Mouse (Mus musculus): ENCODE results near the gene 6430628N08Rik. TPM values are rescaled to one million over a fixed set of nuclear protein-coding genes. Genes with fewer than 3 reads are reported as not detected.
A peak's percentile ranks its signal among the peaks of the same experiment; 100 is the strongest.

6430628N08Rik gene
- polyA plus RNA-seq, 1 experiment from 2014 or later = 0.20 TPM

- Histone ChIP-seq H3K27ac (replicated peaks) (no peak overlapping the region), H3K9ac (replicated peaks) (no peak overlapping the region), H3K4me1 (no peaks in the 10 kb centered on the region), H3K4me3 (no peak overlapping the region), H3K4me2 (replicated peaks) (no peak overlapping the region), H3K27me3 (peaks cover 16% of the 10 kb centered on the region), H3K36me3 (no peaks in the 10 kb centered on the region), H3K9me3 (no peaks in the 10 kb centered on the region)
- ATAC-seq (replicated peaks) = no peak
- WGBS = 70% methylated on average over 16 of the region's 16 CpGs
Observed at GRCm38 (mm10) chr4:115923262-115923880, 32.9 kb downstream of the 6430628N08Rik start.

GRCm38 (mm10) chr4:115927637-115928036, 37.2 kb downstream of the 6430628N08Rik start:
- Histone ChIP-seq H3K4me3 (no peak overlapping the region), H3K27ac (replicated peaks) (no peak overlapping the region), H3K4me2 (replicated peaks) (no peak overlapping the region), H3K4me1 (no peaks in the 10 kb centered on the region), H3K9ac (replicated peaks) (no peak overlapping the region), H3K36me3 (no peaks in the 10 kb centered on the region), H3K27me3 (peaks cover 41% of the 10 kb centered on the region), H3K9me3 (no peaks in the 10 kb centered on the region)
- no peak for ATAC-seq (replicated peaks)
- 72% methylated on average over 7 of the region's 7 CpGs for WGBS

- H3K27ac ChIP-seq (replicated peaks) = no peak overlapping the region
- WGBS = 48% methylated on average over 13 of the region's 13 CpGs
- H3K4me2 ChIP-seq (replicated peaks) = no peak overlapping the region
- H3K9me3 ChIP-seq = no peaks in the 10 kb centered on the region
- H3K36me3 ChIP-seq = no peaks in the 10 kb centered on the region
- peaks cover 2% of the 10 kb centered on the region for H3K4me1 ChIP-seq
- H3K4me3 ChIP-seq = no peak overlapping the region
- H3K27me3 ChIP-seq = peaks cover 77% of the 10 kb centered on the region
- H3K9ac ChIP-seq (replicated peaks) = no peak overlapping the region
- ATAC-seq (replicated peaks) = no peak
Observed at GRCm38 (mm10) chr4:115931556-115932088, 41.2 kb downstream of the 6430628N08Rik start.

GRCm38 (mm10) chr4:115935835-115936581, 45.5 kb downstream of the 6430628N08Rik start:
- Histone ChIP-seq H3K27ac (replicated peaks) (no peak overlapping the region), H3K27me3 (peaks cover 90% of the 10 kb centered on the region), H3K4me3 (no peak overlapping the region), H3K9me3 (no peaks in the 10 kb centered on the region), H3K4me1 (peaks cover 17% of the 10 kb centered on the region), H3K9ac (replicated peaks) (no peak overlapping the region), H3K36me3 (no peaks in the 10 kb centered on the region), H3K4me2 (replicated peaks) (no peak overlapping the region)
- 1% methylated on average over 36 of the region's 36 CpGs for WGBS
- no peak for ATAC-seq (replicated peaks)

DNA sequence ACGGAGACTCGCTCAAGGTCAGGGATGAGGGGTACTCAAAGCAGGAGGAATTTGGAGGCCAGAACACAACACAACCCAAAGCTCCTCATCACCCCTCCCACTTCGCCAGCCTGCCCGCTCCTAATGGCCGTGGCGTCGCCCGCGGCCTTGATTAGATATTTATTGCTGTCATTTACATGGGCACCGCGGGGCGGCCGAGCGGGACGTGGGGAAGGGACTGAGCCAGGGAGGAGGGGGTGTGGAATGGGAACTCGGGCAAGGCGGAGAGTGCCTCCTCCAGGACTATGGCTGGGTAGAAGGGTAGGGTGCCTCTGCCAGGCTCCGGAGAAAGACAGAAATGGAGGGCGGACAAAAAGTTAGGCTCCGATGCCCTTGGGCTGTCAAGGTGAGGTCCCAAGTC, 46.2 kb downstream of the 6430628N08Rik start:
- Histone ChIP-seq H3K9me3 (no peaks in the 10 kb centered on the region), H3K4me1 (peaks cover 17% of the 10 kb centered on the region), H3K9ac (replicated peaks) (no peak overlapping the region), H3K36me3 (no peaks in the 10 kb centered on the region), H3K27me3 (peaks cover 91% of the 10 kb centered on the region), H3K4me3 (no peak overlapping the region), H3K4me2 (replicated peaks) (no peak overlapping the region), H3K27ac (replicated peaks) (no peak overlapping the region)
- ATAC-seq (replicated peaks) = no peak
- under 1% methylated on average over 20 of the region's 20 CpGs for WGBS

DNA sequence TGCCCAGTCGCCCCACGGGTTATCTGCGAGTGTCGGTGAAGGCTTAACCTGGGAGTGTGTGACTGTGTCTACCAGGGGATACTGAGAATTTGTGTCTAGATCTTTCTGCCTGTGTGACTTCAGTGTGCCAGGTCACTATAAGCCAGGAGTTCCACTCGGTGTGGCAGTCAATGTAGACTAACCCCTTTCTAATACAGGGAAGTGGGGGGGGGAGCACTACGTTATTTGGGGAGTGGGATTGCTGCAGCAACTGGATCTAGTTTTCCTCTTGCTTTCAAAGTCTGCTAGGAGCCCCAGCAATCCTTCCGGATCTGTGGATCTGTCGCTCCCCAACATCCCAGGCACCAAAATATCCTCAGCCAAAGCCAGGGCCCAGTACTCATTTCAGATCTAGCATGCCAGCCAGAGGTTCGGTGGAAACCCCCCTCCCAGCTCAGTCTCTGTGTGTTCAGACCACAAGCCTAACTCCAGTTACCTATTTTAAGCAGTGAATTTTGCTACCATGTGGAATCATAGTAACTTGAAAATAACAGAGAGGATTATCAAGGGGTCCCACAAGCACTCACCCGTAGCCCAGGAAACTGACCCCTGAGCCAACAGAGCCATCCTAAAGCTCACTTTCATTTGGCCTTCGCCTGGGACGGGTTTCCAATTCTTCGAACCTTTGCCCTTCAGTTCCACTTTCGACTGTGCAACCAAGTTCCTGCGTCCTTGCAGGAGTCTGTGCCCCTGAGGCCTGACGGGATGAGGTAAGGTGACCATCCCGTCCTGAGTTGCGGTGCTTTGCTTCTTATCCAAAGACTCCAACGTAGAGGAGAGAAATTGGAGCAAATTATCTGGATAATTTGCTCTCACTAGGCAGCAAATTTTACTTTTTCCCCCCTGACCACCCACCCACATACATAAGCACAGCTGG, 46.9 kb downstream of the 6430628N08Rik start:
- Histone ChIP-seq H3K4me2 (replicated peaks) (no peak overlapping the region), H3K4me1 (peaks cover 17% of the 10 kb centered on the region), H3K36me3 (no peaks in the 10 kb centered on the region), H3K9me3 (no peaks in the 10 kb centered on the region), H3K27me3 (peaks cover 91% of the 10 kb centered on the region), H3K9ac (replicated peaks) (no peak overlapping the region), H3K27ac (replicated peaks) (no peak overlapping the region), H3K4me3 (no peak overlapping the region)
- ATAC-seq (replicated peaks) = no peak
- WGBS = 5% methylated on average over 19 of the region's 19 CpGs

- Histone ChIP-seq H3K4me2 (replicated peaks) (0 out of 2 replicates have a peak overlapping the region, but pooled peaks have one; percentile 43), H3K27me3 (peaks cover 91% of the 10 kb centered on the region), H3K27ac (replicated peaks) (no peak overlapping the region), H3K4me3 (peak overlapping the region; percentile 24), H3K9me3 (no peaks in the 10 kb centered on the region), H3K4me1 (peaks cover 17% of the 10 kb centered on the region), H3K9ac (replicated peaks) (no peak overlapping the region), H3K36me3 (no peaks in the 10 kb centered on the region)
- WGBS = 1% methylated on average over 37 of the region's 37 CpGs
- no peak for ATAC-seq (replicated peaks)
Observed at GRCm38 (mm10) chr4:115938276-115939160, 48.1 kb downstream of the 6430628N08Rik start.

DNA sequence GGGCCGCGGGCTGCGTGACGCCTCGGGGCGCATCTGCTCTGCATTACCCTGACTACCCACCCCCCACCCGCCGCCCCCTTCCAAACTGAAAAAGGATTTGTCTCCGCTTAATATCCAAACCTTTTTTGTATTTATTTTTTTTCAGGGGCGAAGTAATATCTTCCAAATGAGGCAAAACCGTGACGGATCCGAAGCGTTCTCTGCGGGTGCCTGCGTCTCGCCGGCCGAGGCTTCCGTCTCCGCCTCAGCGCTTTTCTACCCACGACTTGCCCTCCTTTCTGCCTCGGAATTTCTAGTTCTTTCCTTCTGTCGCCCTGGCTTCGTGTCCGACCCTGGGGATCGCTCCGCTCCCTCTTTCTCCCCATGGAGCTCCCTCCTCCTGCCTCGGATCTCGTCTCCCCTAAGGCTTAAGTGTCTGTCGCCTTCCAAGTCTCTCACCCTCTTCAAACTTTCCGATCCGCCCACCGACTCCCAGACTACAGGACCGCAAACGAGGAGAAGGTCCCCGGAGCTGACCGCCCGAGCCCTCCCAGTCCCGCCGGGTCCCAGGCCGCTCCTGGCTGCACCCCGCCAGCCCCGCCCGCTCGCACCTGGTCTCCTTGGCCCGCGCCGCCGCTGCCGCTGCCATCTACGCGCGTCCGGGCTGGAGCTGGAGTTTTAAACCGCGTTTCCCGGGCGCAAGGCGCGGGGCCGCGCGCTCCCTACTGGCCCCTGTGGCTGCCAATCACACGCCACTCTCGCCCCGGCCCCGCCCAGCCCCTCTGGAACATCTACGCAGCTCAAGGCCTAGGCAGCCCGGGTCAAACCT, 49.0 kb downstream of the 6430628N08Rik start, which contains the start of gene Dmbx1:
Dmbx1 (minus strand) TSS at position 632 of the 808 bp plus-strand sequence.
- no peak within 1 kb of the TSS for H3K9ac ChIP-seq (replicated peaks)
- H3K36me3 ChIP-seq = no peaks in the 10 kb centered on the region
- H3K4me2 ChIP-seq (replicated peaks) = peak within 1 kb of the TSS; percentile 43
- H3K4me3 ChIP-seq = peak within 1 kb of the TSS; percentile 24
- peaks cover 23% of the 10 kb centered on the region for H3K4me1 ChIP-seq
- H3K27ac ChIP-seq (replicated peaks) = no peak within 1 kb of the TSS
- WGBS = under 1% methylated on average over 71 of the region's 71 CpGs
- ATAC-seq (replicated peaks) = peak; percentile 33; the same call in 1 of the 2 replicates
- H3K9me3 ChIP-seq = no peaks in the 10 kb centered on the region
- H3K27me3 ChIP-seq = peaks cover 90% of the 10 kb centered on the region

DNA sequence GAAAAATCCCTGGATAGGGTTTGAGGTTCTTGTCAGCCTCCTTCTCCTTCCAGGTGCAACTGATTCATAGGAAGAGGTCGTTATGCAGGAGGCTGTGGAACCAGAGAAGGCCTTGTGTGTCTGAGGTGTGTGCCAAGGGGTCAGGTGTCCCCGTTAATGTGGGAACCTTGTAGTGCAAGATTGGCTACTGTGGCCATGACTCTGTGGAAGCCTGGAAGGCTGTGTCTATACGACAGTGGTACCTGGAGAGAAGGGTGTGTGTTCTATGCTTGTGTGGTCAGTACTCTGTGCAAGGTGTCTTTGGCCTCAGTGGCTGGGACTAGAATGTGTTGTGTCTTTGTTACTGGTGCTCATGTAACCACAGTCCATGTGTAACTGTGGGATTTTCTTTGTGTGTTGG, 50.2 kb downstream of the 6430628N08Rik start:
- no peaks in the 10 kb centered on the region for H3K36me3 ChIP-seq
- no peak for ATAC-seq (replicated peaks)

DNA sequence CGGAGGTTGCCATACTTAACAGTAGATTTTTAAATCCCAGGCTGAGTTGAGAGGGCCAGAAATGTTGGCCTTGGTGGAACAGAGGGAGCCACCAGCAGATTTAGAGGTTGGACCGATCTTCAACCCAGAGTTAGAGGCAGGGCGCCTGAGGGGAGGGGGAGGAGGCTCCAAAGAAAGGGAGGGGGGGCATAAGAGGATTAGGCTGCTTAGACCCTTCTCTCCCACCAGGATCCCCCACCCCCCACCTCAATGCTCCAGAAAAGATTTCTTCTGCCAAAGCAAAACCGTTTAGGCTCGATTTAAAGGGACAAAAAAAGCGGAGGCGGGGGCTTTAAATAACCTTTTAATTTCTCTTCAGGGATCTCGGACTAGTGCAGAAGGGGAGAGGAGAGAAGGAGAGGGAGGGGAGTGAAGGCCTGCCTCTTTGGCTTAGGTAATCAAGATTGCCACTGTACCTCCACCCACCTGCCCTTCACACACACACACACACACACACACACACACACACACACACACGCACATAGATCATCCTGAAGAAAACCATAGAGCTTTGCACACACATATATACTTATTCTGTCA, 50.9 kb downstream of the 6430628N08Rik start:
- peaks cover 23% of the 10 kb centered on the region for H3K4me1 ChIP-seq
- H3K4me3 ChIP-seq = no peak overlapping the region
- H3K4me2 ChIP-seq (replicated peaks) = no peak overlapping the region
- no peak for ATAC-seq (replicated peaks)
- H3K9ac ChIP-seq (replicated peaks) = no peak overlapping the region
- H3K36me3 ChIP-seq = no peaks in the 10 kb centered on the region
- no peak overlapping the region for H3K27ac ChIP-seq (replicated peaks)
- H3K9me3 ChIP-seq = no peaks in the 10 kb centered on the region
- WGBS = 3% methylated on average over 9 of the region's 9 CpGs
- peaks cover 95% of the 10 kb centered on the region for H3K27me3 ChIP-seq

More for the DNA sequence above, 50.2 kb downstream of the 6430628N08Rik start:
- WGBS = 3% methylated on average over 3 of the region's 3 CpGs
- no peak overlapping the region for H3K9ac ChIP-seq (replicated peaks)
- H3K27ac ChIP-seq (replicated peaks) = no peak overlapping the region
- peaks cover 93% of the 10 kb centered on the region for H3K27me3 ChIP-seq
- no peak overlapping the region for H3K4me3 ChIP-seq
- peaks cover 23% of the 10 kb centered on the region for H3K4me1 ChIP-seq
- H3K9me3 ChIP-seq = no peaks in the 10 kb centered on the region
- H3K4me2 ChIP-seq (replicated peaks) = no peak overlapping the region

Data from forebrain, embryonic 15.5 days (tissue).